Mouse (Mus musculus) left cerebral cortex, adult 18-20 months (tissue): Measurements from ENCODE around the gene Dctd. TPM values are rescaled to one million over a fixed set of nuclear protein-coding genes. Genes with fewer than 3 reads are reported as not detected.

Experiments used
- DNase-seq, 2 experiments: peaks; one replicate each; pipeline ENCODE4 v3.0.0; 2021 to 2022; ENCODE audit warnings: low spot score in 2 of 2, mixed read lengths in 1 of 2
- long read RNA-seq, 2 experiments: library from polyadenylated mRNA; stranded (forward); transcript quantifications; one replicate each; pipeline ENCODE4 v2.0.0; 2021
- total RNA-seq, 2 experiments: library from RNA; stranded (reverse); gene quantifications; 2 replicates each; pipeline ENCODE4 v1.2.3; 2021

Dctd gene
- total RNA-seq, result 1 to 10 TPM; 5.4 to 6.8 TPM
- long read RNA-seq, experiment 1, partial matches to known transcripts, result 1 of 4 reads
- long read RNA-seq, experiment 1, other reads (novel, unspliced or antisense), result 2 of 4 reads
- long read RNA-seq, experiment 2, partial matches to known transcripts, result 0 of 6 reads
- long read RNA-seq, experiment 2, other reads (novel, unspliced or antisense), result 2 of 6 reads

DNA sequence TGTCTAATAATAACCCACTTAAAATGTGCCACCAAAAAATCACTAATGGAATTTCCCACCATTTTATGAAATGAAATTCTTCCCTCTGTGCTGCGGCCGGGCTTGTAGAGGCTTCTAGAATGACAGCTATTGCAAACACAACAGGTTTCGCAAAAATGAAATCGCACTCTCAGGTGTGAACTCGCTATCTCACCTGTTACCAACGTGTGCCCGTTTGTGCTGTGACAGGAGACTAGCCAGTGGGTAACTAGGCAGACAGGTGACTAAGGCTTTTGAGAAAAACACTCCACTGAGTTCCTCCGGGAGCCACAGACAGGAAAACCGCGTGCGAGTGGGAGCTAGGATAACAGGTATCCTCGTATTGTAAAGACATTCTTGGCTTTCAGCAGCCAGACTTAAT lies at the start of gene Dctd:
Gene Dctd, plus strand, starts transcription at position 301 of the 400 bp plus-strand sequence.
- DNase-seq, result no peak

- DNase-seq, result no peak
Measured at GRCm38 (mm10) chr8:48053611-48054010, 45.3 kb upstream of the Dctd start.

GRCm38 (mm10) chr8:48063526-48064072 lies 35.3 kb upstream of the Dctd start:
- DNase-seq, result no peak

- no peak for DNase-seq
Measured at GRCm38 (mm10) chr8:48074149-48074548, 24.7 kb upstream of the Dctd start.

- DNase-seq, result no peak
Measured at GRCm38 (mm10) chr8:48082343-48082742, 16.5 kb upstream of the Dctd start.

- no peak for DNase-seq
Measured at GRCm38 (mm10) chr8:48090661-48091060, 8.2 kb upstream of the Dctd start.

DNA sequence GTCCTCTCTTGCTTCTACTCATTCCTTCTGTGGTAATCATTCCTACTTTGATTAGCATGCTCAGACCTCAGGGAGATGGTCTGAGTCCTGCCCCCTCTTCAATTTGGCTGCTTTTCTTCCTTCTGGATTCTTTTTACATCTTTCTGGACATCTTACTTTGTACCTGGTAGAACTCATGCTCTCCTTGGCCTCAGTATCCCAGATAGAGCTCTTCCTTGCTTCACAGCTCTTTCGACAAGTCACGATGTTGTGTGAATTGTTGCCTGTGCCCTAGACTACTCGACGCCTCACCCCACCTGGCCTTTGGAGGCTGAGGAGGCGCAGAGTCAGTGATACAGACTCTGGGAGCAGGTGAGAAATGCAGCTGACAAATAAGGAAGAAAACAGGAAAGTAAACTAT lies 3.5 kb upstream of the Dctd start:
- no peak for DNase-seq

DNA sequence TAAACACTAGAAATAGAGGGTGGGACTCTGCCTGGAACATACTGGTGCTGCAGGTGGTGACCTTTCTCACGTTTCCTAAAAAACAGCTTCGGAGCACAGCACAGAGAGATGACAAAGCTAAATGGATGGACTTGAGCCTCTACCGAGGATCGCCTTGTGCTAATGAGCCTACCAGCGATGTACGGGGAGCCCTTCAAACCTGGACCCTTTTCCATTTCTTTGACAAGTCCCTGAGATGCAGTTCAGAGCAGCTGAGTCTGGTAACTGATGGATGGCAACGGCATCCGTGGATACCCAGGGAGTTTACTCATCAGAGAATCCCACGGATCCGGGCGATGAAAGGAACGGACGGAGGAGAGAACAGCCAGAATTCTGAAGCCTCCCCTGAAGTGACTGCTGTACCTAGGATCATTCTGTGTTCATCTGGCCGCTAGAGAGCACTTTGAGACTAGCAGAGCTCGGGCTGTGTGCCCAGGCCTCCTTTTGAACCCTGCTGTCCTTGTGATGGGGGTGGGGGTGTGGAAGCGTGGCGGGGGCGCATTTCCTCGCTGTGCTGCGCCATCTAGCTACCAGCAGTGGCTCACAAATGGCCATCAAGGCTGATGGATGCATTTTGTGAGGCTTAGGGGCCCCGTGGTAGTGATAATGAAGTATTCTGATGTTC lies 1.6 kb upstream of the Dctd start:
- peak; percentile 78 to 85 for DNase-seq

DNA sequence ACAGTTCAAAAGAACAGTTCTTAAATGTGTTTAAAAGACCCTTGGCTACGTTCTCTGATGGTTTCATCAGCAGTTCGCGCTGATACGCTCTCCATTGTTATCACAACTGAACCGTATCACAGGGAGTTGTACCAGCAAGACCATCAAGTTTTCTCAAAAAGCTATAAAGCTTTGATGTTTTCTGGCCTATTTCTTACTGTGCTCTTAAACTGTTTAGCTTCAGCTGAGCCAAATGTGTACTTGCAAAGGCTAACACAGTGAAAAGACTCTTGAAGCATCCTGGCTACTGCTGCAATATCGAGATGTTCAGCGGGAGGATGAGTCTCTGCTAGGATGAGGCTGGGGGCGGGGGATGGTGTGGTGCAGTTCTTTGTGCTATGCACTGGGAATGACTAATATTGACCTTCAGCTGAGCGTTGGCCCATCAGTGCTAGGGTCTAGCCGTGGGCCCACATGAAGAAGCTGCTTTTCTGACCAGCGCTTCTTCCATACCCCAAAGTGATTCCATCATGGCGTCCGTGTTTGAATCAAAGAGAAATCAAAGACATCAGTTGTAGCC lies 732 bp upstream of the Dctd start:
- peak in 1 of 2 experiments; percentile 7 for DNase-seq

DNA sequence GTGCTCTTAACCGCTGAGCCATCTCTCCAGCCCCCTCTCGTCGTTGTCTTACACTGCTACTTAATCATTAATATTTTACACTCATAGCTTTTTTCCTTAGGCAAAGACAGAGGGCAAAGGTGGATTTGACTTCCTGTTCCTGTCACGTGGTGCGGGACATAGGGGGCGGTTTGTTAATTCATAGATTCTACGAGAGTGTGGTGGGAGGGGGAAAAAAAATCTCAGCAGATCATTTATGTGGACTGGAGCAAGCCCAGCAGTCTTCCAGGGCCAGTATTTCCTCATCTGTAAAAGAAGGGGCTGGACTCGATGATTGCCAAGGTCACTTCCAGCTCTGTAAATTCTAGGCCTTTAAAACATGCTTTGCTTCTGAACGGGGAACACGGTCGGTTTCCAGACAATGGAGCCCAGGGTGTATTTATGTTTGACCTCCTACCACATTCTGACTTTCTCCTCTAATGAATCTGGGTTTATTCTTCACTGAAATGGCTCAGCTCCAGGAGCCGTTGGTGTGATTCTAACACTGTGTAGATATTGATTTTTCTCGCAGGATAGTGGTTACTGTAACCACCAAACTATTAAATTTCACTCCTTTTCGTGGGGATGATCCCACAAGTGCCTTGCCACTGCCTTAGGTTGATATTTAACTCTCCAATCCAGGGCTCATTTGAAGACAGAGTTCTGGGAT lies 1.4 kb downstream of the Dctd start:
- DNase-seq, result no peak

- no peak for DNase-seq
Measured at GRCm38 (mm10) chr8:48109373-48109855, 10.5 kb downstream of the Dctd start.

DNA sequence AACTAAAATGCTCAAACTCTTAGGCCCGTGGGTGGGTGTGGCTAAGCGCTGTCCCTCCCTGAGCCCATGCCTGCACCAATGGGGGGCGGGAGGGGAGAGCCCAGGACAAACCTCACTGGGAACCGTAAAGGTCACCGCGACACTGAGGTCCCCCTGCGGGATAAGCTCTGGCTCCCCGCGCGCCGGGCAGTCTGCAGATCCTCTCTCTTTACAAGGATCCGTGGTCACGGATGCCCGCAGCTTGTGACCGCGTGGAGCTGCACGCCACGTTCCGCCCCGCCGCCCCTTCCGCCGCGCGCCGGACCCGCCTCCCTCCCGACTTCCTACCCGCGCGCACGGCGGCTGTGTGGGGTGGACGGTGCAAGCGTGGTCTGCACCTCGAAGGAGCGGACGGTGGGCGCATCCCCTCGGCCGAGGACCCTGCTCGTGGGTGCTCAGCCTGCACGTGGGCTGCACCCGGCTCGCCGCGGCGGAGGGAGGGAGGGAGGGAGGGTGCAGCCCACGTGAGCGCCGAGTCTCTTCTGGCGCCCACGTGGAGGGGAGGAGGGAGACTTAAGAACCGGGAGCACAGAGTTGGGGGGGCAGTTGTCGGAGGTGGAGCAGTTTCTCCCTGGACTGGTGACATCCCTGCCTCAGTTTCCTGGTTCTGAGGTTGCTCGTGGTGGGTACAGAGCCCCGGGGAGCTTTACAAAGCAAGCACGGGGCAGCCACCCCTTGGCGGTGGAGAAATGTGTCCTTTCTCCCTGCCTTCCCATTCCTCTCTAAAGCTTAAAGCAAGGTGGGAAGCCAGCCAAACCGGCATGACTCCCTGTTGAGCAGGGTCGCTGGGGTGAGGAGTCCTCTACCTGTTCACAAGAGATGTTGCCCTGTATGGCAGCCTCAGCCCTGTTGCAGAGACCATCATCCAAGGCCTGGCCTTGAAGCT lies 11.2 kb downstream of the Dctd start:
- peak; percentile 31 to 57 for DNase-seq

DNA sequence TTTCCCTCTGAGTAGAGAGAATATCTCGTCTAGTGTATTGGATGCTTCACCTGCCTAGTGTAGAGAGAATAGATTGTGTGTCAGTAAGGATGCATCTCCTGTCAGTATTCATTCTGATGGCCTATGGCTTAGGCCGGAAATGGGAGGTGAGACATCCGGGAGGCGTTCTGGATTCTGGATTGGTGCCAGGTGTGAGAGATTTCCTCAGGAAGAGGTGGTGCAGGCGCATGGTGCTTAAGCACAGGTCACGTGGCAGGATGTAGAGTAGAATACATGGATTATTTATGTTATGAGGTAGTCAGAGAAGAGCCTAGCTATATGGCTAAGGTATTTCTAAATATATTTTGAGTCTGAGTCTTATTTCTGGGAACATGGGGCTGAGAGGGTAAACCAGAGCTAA lies 15.7 kb downstream of the Dctd start:
- DNase-seq, result no peak

- DNase-seq, result no peak
Measured at GRCm38 (mm10) chr8:48122991-48123390, 24.1 kb downstream of the Dctd start.

DNA sequence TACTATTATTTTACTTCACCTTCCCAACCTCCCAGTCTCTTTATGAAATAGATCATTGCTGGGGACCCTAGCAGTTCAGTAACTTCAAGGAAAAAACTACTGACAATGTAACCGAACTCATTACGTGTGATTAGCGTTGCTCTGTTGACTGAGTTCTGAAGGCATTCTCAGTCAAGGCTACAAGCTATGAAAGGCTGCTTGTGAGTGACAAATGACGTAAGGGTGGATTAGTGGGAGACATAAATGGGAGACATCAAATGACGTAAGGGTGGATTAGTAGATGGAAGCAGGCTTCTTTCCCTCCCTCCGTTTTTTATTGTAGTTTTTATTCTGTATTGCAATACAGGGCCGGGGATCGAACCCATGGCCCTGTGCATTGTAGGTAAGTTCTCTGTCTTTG lies 26.0 kb downstream of the Dctd start:
- no peak for DNase-seq

DNA sequence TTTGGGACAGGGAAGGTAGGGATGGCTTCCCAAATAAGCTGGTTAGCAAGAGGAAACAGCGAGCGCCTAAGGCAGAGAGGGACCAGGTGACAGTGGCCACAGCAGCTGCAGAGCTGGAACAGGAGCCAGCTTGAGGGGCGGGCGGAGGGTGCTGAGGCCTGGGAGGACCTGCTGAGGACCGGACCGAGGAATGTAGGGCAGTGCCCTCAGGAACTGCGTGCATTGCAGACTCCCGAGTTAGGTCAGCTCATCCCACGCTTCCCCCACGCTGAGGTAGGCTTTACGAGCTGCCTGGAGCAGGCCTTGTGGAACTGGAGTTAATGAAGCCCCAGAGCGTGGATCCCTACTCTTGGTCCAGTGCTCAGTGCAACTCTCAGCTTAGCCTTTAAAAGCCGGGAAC lies 28.1 kb downstream of the Dctd start:
- DNase-seq, result no peak

GRCm38 (mm10) chr8:48130266-48130665 lies 31.4 kb downstream of the Dctd start:
- no peak for DNase-seq

GRCm38 (mm10) chr8:48133321-48133720 lies 34.4 kb downstream of the Dctd start:
- DNase-seq, result no peak

- DNase-seq, result no peak
Measured at GRCm38 (mm10) chr8:48136804-48137650, 38.1 kb downstream of the Dctd start.

GRCm38 (mm10) chr8:48137651-48137937 lies 38.7 kb downstream of the Dctd start:
- DNase-seq, result no peak
